Mouse (Mus musculus): ENCODE data around the gene Rab15.

Rab15 gene

DNA sequence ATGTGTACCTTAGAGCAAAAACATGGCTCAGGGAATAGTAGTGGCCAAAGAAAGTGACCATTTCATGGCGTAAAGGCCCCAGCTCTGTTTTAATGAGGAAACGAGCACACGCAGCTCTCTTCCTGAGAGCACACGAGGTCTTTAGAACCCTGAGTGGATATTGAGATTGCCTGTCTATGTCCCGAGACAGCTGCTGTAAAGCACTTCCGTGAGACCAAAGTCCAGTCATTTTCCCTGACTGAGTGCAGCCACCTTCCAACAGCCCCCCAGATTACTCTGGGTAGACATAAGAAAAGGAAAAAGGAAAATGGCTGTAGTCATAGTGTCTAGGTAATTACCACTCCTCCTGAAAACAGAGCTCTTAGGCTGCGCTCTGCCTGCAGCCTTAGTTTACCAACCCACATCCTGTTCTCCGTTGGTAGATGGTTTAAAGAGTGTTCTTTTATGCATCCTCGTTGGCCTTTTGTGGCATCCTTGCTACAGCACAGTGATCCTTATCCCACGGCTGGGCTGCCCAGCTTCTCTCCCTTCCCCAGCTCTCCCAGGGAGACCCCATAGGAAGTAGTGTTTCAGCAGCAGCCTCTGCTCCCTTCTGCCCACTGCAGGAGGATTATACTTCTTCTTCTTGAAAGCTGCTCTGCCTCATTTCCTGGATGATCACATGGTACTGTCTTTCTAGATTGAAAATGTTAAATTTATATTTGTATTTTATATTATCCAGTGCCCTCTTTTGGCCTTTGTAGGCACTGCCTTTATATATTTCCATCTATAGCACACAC, 44.2 kb downstream of the Rab15 start:
- DNase-seq (ENCODE audit: low spot score in 2 of 2): no peak

GRCm38 (mm10) chr12:76777845-76778244, 44.9 kb downstream of the Rab15 start:
- DNase-seq (ENCODE audit: low spot score in 2 of 2): no peak

DNA sequence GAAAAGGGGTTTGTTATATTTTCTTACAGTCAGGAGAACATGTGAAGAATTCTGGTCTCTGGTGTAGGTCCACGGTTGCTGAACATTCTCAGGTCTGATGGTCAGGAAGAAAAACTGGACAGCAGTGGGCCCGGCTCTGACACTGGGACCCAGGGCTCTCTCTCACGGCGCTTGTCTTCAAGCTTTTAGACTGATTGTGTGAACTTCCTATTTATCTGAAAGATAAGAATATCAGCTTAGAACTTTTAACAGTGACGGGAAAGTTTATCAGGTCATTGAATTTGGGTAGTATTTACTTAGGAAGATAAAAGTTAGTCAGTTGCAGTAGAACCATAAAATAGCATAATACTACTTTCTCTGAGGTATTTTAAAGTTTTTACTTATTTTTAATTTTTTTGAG, 45.8 kb downstream of the Rab15 start:
- DNase-seq (ENCODE audit: low spot score in 2 of 2): no peak

DNA sequence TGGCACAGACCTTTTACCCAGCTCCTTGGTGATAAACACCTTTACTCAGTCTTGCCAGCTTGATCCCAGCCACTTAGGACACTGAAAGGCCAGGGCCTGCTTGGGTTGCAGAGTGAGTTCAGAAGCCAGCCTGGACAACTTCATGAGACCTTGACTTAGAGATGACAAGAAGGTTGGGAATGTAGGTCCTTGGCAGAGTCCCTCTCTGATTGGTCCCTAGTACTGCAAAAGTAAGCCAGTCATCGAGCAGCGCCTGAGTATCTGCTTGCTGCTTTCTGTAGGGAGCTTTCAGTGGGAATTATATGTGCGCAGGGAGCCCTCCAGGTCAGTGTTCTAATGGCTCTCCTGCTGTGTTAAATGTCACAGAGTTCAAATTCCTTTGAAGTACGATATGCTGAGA, 47.6 kb downstream of the Rab15 start:
- DNase-seq (ENCODE audit: low spot score in 2 of 2): no peak

DNA sequence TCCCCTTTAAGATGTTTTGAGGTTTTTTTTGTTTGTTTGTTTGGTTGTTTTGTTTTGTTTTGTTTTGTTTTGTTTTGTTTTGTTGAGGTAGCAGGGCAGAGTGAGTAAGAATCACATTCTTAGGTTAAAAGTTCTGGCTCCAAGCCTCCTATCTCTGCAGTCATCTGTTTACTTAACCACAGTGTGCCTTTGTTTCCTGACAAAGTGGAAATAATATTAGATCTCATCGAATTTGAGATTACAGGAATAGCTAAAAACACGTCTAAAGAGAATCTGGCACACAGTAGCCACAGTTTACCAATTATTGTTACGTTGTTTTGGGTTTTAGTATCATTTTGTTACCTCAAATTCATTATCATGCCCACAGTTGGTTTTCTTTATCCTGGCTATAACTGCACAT, 48.1 kb downstream of the Rab15 start:
- DNase-seq (ENCODE audit: low spot score in 2 of 2): no peak

DNA sequence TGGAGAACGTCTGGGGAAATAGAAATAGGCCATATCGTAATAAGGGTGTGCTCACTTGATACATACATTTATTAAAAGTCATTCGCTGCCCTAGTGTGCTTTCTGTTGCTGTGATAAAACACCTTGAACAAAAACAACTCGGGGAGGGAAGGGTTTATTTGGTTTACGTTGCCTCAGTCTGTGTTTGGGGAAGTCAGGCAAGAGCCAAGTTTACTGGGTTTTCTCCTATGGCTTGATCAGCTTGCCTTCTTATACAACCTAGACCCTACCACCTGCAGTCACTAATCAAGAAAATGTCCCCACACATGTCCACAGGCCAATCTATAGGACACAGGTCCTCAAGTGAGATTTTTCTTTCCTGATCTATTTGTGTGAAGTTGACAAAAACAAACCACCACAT, 51.2 kb downstream of the Rab15 start:
- DNase-seq (ENCODE audit: low spot score in 2 of 2): no peak

DNA sequence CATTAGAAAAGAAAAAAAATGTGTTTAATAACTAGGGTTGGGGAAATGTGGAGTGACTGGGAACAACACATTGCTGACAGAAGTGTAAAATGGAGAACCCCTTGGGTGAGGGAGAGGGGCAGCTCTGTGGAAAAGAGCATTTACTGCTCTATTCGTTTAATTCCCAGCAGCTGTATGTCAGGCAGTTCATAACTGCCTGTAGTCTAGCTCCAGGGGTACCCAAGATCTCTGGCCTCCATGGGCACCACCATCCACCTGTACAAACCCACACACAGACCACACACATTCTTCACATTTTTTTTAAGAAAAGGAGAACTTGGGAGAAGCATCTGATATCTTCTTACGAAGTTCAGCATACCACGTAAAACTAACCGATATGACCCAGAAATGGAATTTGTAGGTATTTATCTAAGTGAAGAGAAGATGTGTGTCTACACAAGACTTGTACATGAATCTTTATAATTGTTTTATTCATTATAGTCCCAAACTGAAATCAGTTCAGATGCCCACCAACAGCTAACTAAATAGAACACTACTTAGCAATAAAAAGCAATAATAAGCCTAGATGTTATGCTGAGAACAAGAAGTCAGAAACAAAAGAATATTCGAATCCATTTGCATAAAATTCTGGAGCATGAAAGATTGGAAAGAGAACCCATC, 51.7 kb downstream of the Rab15 start:
- DNase-seq (ENCODE audit: low spot score in 2 of 2): no peak

DNA sequence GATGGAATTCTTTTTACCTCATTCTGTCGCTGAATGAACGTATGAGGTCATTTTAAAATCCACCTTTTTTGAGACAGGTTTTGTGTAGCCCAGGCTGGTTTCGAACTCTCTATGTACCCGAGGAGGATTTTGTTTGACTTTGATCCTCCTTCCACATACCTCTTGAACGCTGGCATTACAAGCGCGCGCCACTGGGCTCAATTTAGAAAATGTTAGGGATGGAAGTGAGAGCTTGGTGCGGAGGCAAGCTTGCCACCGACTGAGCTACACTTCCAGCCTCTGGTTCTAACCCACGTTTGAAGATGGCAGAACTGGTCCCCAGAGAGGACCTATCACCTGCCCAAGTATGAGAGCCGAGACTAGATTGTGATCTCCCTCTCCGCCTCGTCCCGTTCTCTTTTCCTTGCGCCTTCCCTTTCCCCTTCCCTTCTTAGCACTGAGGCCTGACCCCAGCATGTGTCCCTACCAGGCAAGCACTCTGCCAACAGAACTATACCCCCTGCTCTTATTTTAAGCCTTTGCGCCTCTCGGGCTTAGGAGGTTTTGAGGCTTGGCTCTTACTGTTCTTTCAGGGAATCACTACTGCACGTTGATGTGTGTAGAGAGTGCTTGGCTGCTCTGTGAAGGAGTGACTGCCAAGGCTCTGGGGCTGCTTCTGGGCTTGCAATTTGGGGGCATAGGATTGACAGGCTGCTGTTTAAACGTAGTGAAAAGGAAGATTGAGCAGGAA, 56.6 kb downstream of the Rab15 start:
- DNase-seq (ENCODE audit: low spot score in 2 of 2): no peak

GRCm38 (mm10) chr12:76765354-76765851, 57.3 kb downstream of the Rab15 start, which contains the start of the genes Churc1 and Fntb:
Gene Churc1, plus strand, starts transcription at chr12:76765538.
Gene Fntb, plus strand, starts transcription at chr12:76765589.
- peak; percentile 96 to 97 for DNase-seq (ENCODE audit: low spot score in 2 of 2)

DNA sequence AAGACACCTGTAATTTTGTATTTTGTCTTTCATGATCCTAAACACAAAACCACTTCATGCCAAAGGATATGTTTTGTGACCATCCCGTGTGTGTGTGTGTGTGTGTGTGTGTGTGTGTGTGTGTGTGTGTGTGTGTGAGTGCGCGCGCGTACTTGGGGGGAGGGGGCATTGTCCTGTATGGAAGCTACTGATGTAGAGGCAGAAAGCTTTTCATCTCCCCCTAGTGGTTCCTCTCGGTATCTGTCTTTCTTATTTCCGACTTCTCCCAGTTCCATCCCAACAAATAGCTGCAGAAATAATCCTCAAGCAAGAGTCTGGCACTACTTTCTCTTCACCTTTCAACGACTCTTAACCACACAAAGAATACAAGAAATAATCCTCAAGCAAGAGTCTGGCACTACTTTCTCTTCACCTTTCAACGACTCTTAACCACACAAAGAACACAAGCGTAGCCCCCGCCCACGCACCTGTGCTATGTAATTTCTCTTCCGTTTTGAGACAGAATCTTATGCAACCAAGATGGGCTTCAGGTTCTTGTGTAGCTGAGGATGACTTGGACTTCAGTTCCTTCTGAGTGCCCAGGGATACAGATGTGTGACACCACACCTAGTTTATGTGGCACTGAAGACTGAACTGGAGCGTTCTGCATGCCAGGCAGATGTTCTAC, 69.9 kb downstream of the Rab15 start:
- peak in 1 of 2 experiments; percentile 42 for DNase-seq (ENCODE audit: low spot score in 2 of 2)

DNA sequence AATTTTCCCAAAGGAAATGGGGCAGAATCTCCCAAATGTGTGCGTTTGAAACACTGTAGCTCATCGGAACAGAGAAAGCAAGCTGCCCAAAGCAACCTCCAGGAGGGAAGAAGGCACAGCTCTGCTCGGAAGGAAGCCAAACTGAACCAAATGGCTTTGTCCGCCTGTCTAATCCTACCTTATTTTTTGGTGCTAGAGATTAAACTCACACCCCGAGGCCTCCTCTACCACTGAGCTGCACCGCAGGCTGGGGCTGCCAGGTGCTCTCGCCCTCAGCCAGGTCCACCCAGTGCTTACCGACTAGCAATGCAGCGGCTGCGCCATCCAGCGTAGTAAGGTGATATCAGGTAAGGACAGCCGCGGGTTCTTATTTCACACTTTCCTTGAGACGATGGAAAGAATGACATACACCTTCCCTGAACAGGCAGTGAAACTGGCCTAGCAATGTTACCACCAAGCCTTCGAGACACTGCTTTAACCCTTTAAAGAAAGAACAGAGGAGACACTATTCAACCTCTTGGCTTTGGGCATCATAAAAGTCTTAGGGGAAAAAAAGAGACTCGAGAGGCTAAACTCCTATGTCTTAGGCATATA, 71.7 kb downstream of the Rab15 start:
- no peak for DNase-seq (ENCODE audit: low spot score in 2 of 2)

Data from natural killer cell, adult 2 months (primary cell).